In genomic region chr15:62249436-62249835, GRCm38 (mm10) we compare ENCODE assay signal across 15 mouse cellular contexts.
"Had no signal": no experiment of that assay in that cellular context is flagged by ENCODE, and none has a peak within 500 bp of the region (broad histone marks: within the 10 kb centered on the region; RNA-seq: fewer than 3 reads in every experiment).

No protein-coding gene starts in this region.

- H3K9me3 ChIP-seq: kidney, embryonic 15.5 days; limb, embryonic 15.5 days; liver, embryonic 12.5 days; midbrain, embryonic 15.5 days; stomach, embryonic 15.5 days had no signal

- H3K4me2 ChIP-seq: kidney, embryonic 15.5 days; limb, embryonic 15.5 days; liver, embryonic 12.5 days; midbrain, embryonic 15.5 days; stomach, embryonic 15.5 days had no signal

- H3K36me3 ChIP-seq: limb, embryonic 15.5 days; midbrain, embryonic 15.5 days; stomach, embryonic 15.5 days had no signal

- H3K9ac ChIP-seq: kidney, embryonic 15.5 days; limb, embryonic 15.5 days; liver, embryonic 12.5 days; midbrain, embryonic 15.5 days; stomach, embryonic 15.5 days had no signal

- H3K4me1 ChIP-seq: kidney, embryonic 15.5 days; limb, embryonic 15.5 days; liver, embryonic 12.5 days; midbrain, embryonic 15.5 days; stomach, embryonic 15.5 days had no signal

- H3K27me3 ChIP-seq: kidney, embryonic 15.5 days; limb, embryonic 15.5 days; liver, embryonic 12.5 days; midbrain, embryonic 15.5 days; stomach, embryonic 15.5 days had no signal

- ATAC-seq: intestine, embryonic 16.5 days; liver, embryonic 12.5 days; midbrain, embryonic 15.5 days had no signal

- H3K27ac ChIP-seq: kidney, embryonic 15.5 days; left cerebral cortex, adult 2 months; limb, embryonic 15.5 days; liver, embryonic 12.5 days; midbrain, embryonic 15.5 days; stomach, embryonic 15.5 days had no signal

- H3K4me3 ChIP-seq: kidney, embryonic 15.5 days; left cerebral cortex, adult 2 months; limb, embryonic 15.5 days; liver, embryonic 12.5 days; midbrain, embryonic 15.5 days; stomach, embryonic 15.5 days had no signal

- DNase-seq: kidney, adult 2 months; kidney, postnatal 14 days; lung, postnatal 10 days; retina, postnatal 1 day; right cerebral cortex, postnatal 4 days; spleen, adult 18-20 months; thymus, adult 2 months; thymus, postnatal 25 days had no signal
